Mouse (Mus musculus) MEL (cell line): ENCODE results near the gene Upk3a. TPM values are rescaled to one million over a fixed set of nuclear protein-coding genes. Genes with fewer than 3 reads are reported as not detected.

Experiments
- DNase-seq: peaks from one replicate; pipeline ENCODE4 v3.0.0; 2011; ENCODE audit warnings: low read depth, low spot score
- H3K27ac ChIP-seq: 2 replicates; pipeline ENCODE4 v1.5.1; 2012; ENCODE audit warnings: low read depth, mild to moderate bottlenecking, control low read depth, low read length, moderate library complexity; ENCODE audit not compliant: control insufficient read depth
- H3K27me3 ChIP-seq, 2 experiments: fragments of 150-350 bp in 1 of 2; sonication (generic) in 1 of 2; 2 replicates each; pipeline ENCODE4 v1.6.1; 2012; ENCODE audit warnings: low read length in 2 of 2, mild to moderate bottlenecking in 2 of 2, improper control_type of control experiment in 1 of 2, moderate library complexity in 1 of 2; ENCODE audit not compliant: insufficient read depth in 2 of 2, control insufficient read depth in 1 of 2
- H3K36me3 ChIP-seq, 2 experiments: 2 replicates each; pipeline ENCODE4 v1.6.1; 2012 to 2014; ENCODE audit warnings: low read length in 2 of 2, improper control_type of control experiment in 1 of 2, inconsistent platforms in 1 of 2, mild to moderate bottlenecking in 1 of 2; ENCODE audit not compliant: insufficient read depth in 2 of 2, control insufficient read depth in 1 of 2
- H3K4me1 ChIP-seq, 2 experiments: fragments of 150-350 bp in 1 of 2; sonication (generic) in 1 of 2; 2 replicates each; pipeline ENCODE4 v1.6.1; 2012; ENCODE audit warnings: low read length in 2 of 2, improper control_type of control experiment in 1 of 2, mild to moderate bottlenecking in 1 of 2; ENCODE audit not compliant: insufficient read depth in 2 of 2, control insufficient read depth in 1 of 2
- H3K4me3 ChIP-seq, 2 experiments: fragments of 150-350 bp in 1 of 2; sonication (generic) in 1 of 2; 2 replicates each; pipeline ENCODE4 v1.5.1; 2012; ENCODE audit warnings: low read depth in 2 of 2, low read length in 2 of 2, mild to moderate bottlenecking in 2 of 2, moderate library complexity in 2 of 2, control low read depth in 1 of 2, improper control_type of control experiment in 1 of 2; ENCODE audit not compliant: control insufficient read depth in 1 of 2, insufficient read depth in 1 of 2
- H3K79me2 ChIP-seq: 2 replicates; pipeline ENCODE4 v1.6.1; 2012; ENCODE audit warnings: mild to moderate bottlenecking, low read length, moderate library complexity; ENCODE audit not compliant: control insufficient read depth, poor library complexity, insufficient read depth
- H3K9ac ChIP-seq: 2 replicates; pipeline ENCODE4 v1.6.1; 2012; ENCODE audit warnings: low read depth, mild to moderate bottlenecking, control low read depth, low read length, moderate library complexity; ENCODE audit not compliant: control insufficient read depth, poor library complexity, severe bottlenecking
- H3K9me3 ChIP-seq: fragments of 150-350 bp; sonication (generic); replicated peaks from 2 replicates; pipeline ENCODE4 v1.6.1; 2012; ENCODE audit warnings: mild to moderate bottlenecking, low read length, improper control_type of control experiment, moderate library complexity; ENCODE audit not compliant: insufficient read depth
- BHLHE40 ChIP-seq: IDR thresholded peaks from 2 replicates; pipeline ENCODE4 v1.6.1; 2012; ENCODE audit warnings: low read depth, mild to moderate bottlenecking, inconsistent platforms, low read length, improper control_type of control experiment, borderline replicate concordance
- CHD2 ChIP-seq: IDR thresholded peaks from 2 replicates; pipeline ENCODE4 v1.6.1; 2011; ENCODE audit warnings: low read length, improper control_type of control experiment
- CTCF ChIP-seq, 3 experiments: IDR thresholded peaks in 2 of 3; conservative IDR thresholded peaks in 1 of 3; 2 replicates each; pipeline ENCODE4 v1.5.1; 2011 to 2012; ENCODE audit warnings: low read length in 3 of 3, low read depth in 2 of 3, mild to moderate bottlenecking in 2 of 3, improper control_type of control experiment in 1 of 3, inconsistent platforms in 1 of 3, mixed read lengths in 1 of 3, moderate library complexity in 1 of 3; ENCODE audit not compliant: control insufficient read depth in 1 of 3, insufficient read depth in 1 of 3, poor library complexity in 1 of 3, severe bottlenecking in 1 of 3
- E2F4 ChIP-seq: IDR thresholded peaks from 2 replicates; pipeline ENCODE4 v1.6.1; 2011; ENCODE audit warnings: low read depth, low read length, improper control_type of control experiment, borderline replicate concordance
- MAFK ChIP-seq: IDR thresholded peaks from 2 replicates; pipeline ENCODE4 v1.6.1; 2011; ENCODE audit warnings: low read depth, mild to moderate bottlenecking, low read length, improper control_type of control experiment, borderline replicate concordance
- MAZ ChIP-seq: IDR thresholded peaks from 2 replicates; pipeline ENCODE4 v1.6.1; 2012; ENCODE audit warnings: low read depth, mild to moderate bottlenecking, inconsistent platforms, low read length, improper control_type of control experiment
- MYB ChIP-seq: IDR thresholded peaks from 2 replicates; pipeline ENCODE4 v1.6.1; 2011; ENCODE audit warnings: mild to moderate bottlenecking, low read depth, low read length, improper control_type of control experiment
- POLR2AphosphoS5 ChIP-seq: IDR thresholded peaks from 2 replicates; pipeline ENCODE4 v1.6.1; 2012; ENCODE audit warnings: low read depth, borderline replicate concordance, mild to moderate bottlenecking, inconsistent platforms, low read length, moderate library complexity, mixed read lengths
- RCOR1 ChIP-seq: IDR thresholded peaks from 2 replicates; pipeline ENCODE4 v1.6.1; 2012; ENCODE audit warnings: low read depth, mild to moderate bottlenecking, inconsistent platforms, low read length, improper control_type of control experiment
- SMC3 ChIP-seq: IDR thresholded peaks from 2 replicates; pipeline ENCODE4 v1.6.1; 2011; ENCODE audit warnings: low read depth, low read length, improper control_type of control experiment
- TCF12 ChIP-seq: IDR thresholded peaks from 2 replicates; pipeline ENCODE4 v1.6.1; 2014; ENCODE audit warnings: low read depth, mild to moderate bottlenecking, inconsistent platforms, low read length, improper control_type of control experiment, moderate library complexity
- UBTF ChIP-seq: IDR thresholded peaks from 2 replicates; pipeline ENCODE4 v1.6.1; 2012; ENCODE audit warnings: low read depth, mild to moderate bottlenecking, inconsistent platforms, low read length, improper control_type of control experiment, moderate library complexity, borderline replicate concordance; ENCODE audit not compliant: insufficient read depth
- USF2 ChIP-seq, 2 experiments: IDR thresholded peaks; 2 replicates each; pipeline ENCODE4 v1.6.1; 2011 to 2012; ENCODE audit warnings: improper control_type of control experiment in 2 of 2, low read length in 2 of 2, borderline replicate concordance in 1 of 2, inconsistent platforms in 1 of 2, low read depth in 1 of 2, mild to moderate bottlenecking in 1 of 2; ENCODE audit not compliant: insufficient read depth in 1 of 2
- ZC3H11A ChIP-seq: IDR thresholded peaks from 2 replicates; pipeline ENCODE4 v1.6.1; 2012; ENCODE audit warnings: low read depth, mild to moderate bottlenecking, inconsistent platforms, low read length, improper control_type of control experiment
- ZKSCAN1 ChIP-seq: IDR thresholded peaks from 2 replicates; pipeline ENCODE4 v1.6.1; 2012; ENCODE audit warnings: low read depth, mild to moderate bottlenecking, inconsistent platforms, low read length, improper control_type of control experiment, moderate library complexity
- ZMIZ1 ChIP-seq: IDR thresholded peaks from 2 replicates; pipeline ENCODE4 v1.6.1; 2012; ENCODE audit warnings: low read depth, mild to moderate bottlenecking, inconsistent platforms, low read length, improper control_type of control experiment, moderate library complexity
- ZNF384 ChIP-seq: IDR thresholded peaks from 2 replicates; pipeline ENCODE4 v1.6.1; 2012; ENCODE audit warnings: low read depth, mild to moderate bottlenecking, inconsistent platforms, low read length, improper control_type of control experiment
- polyA plus RNA-seq, 2 experiments: library from polyadenylated mRNA; stranded (reverse) in 1 of 2; unstranded in 1 of 2; fragments of >175 nt in 1 of 2; fragments of >200 nt in 1 of 2; gene quantifications; 2 replicates each; pipeline versions ENCODE4 v1.2.1 to v1.2.4; 2012; ENCODE audit warnings: low replicate concordance in 2 of 2, low read depth in 1 of 2; ENCODE audit not compliant: insufficient read length in 2 of 2, insufficient read depth in 1 of 2, missing spikeins in 1 of 2
- total RNA-seq: library from RNA; depleted of rRNA; stranded (reverse); fragments of 300-350 nt; gene quantifications from 2 replicates; pipeline ENCODE4 v1.2.3, GENCODE M21; 2012; rRNA removed

The Upk3a gene
- total RNA-seq: not detected in 2 replicates
- polyA plus RNA-seq: not detected

DNA sequence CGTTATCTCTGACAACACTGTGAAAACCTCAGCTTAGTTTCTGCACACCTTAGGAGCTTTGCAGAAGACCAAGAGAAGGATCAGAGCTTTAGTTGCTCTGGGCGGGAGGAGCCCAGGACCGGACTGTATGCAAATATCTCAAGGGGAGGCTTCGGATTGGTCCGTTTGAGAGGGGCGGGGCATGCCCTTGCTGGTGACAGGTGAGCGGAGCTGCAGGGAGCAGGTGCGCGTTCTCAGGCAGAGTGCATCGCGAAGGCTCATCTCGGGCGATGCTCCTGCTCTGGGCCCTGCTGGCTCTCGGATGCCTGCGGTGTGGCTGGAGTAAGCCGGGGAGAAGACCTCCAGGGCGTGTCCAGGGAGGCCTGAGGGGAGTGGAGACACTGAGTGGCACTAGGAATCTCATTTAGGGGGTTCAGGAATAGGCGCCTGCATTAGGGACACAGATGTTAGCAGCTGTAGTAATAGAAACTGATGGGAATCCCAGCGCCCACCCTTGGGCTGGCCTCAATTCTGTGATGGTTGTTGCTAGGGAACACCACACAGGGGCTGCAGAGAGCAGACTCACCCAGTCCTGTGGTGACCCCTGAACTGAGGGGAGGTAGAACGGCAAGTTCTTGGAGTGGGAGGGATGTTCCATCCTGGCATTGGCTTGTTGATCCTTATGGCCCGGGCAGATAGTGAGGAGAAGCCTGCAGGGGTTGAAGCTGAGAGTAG, at the start of gene Upk3a:
Gene Upk3a, plus strand, starts transcription at position 191 of the 714 bp plus-strand sequence.
- no peaks in the 10 kb centered on the region; a peak in 1 of 4 replicates for H3K27me3 ChIP-seq
- no peaks in the 10 kb centered on the region for H3K79me2 ChIP-seq
- H3K36me3 ChIP-seq: no peaks in the 10 kb centered on the region
- H3K9ac ChIP-seq: no peak within 1 kb of the TSS
- no peak within 1 kb of the TSS for H3K27ac ChIP-seq
- no peak for DNase-seq
- no peaks in the 10 kb centered on the region for H3K4me1 ChIP-seq
- no peak within 1 kb of the TSS for H3K4me3 ChIP-seq
- H3K9me3 ChIP-seq: no peaks in the 10 kb centered on the region
- TF ChIP-seq ZC3H11A (no peak), ZKSCAN1 (no peak), SMC3 (no peak), BHLHE40 (no peak), TCF12 (no peak), ZMIZ1 (no peak), UBTF (no peak), ZNF384 (no peak)

DNA sequence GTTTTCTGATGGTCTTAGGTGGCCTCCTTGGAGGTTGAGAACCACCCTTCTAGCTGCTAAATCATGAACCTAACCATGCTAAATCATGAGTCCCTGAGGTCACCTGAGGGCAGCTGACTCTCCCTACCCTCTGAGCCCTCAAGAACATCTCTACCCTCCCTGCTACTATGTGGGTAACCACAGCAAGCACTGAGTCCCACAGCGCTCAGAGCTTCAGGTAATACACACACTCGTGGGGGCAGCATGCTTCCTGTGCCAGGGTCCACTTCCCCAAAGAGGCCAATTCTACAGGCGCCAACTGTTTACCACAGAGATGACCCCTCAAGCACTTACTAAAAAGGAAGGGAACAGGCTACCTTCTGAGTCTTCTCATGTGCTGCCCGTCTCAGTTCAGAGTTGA, 48.4 kb upstream of the Upk3a start:
- Histone ChIP-seq H3K36me3 (no peaks in the 10 kb centered on the region), H3K27ac (no peak overlapping the region), H3K79me2 (no peaks in the 10 kb centered on the region), H3K27me3 (no peaks in the 10 kb centered on the region), H3K9me3 (no peaks in the 10 kb centered on the region), H3K4me3 (no peak overlapping the region), H3K4me1 (no peaks in the 10 kb centered on the region), H3K9ac (no peak overlapping the region)
- no peak for DNase-seq
- TF ChIP-seq CHD2 (no peak), MYB (no peak), POLR2AphosphoS5 (no peak), CTCF (IDR thresholded peaks at IDR 0.05 in 2 of 3, conservative IDR thresholded peaks at IDR 0.05 in 1 of 3; ENCODE audit: control insufficient read depth in 1 of 3, insufficient read depth in 1 of 3, low read depth in 2 of 3, low read length in 3 of 3, poor library complexity in 1 of 3, severe bottlenecking in 1 of 3) (no peak), USF2 (IDR thresholded peaks at IDR 0.05; ENCODE audit: borderline replicate concordance in 1 of 2, insufficient read depth in 1 of 2, low read depth in 1 of 2, low read length in 2 of 2) (no peak), ZNF384 (no peak), MAFK (no peak), MAZ (no peak), SMC3 (no peak), E2F4 (no peak), RCOR1 (no peak)
